Mouse (Mus musculus) small intestine, adult 2 months (tissue): Measurements from ENCODE around the gene Cfap298. TPM values are rescaled to one million over a fixed set of nuclear protein-coding genes. Genes with fewer than 3 reads are reported as not detected.

Experiments
- H3K27ac ChIP-seq: fragments of 200-500 bp; 2 replicates; pipeline ENCODE4 v1.5.1; 2012; ENCODE audit warnings: low read depth, low read length, control low read depth, inconsistent platforms; ENCODE audit not compliant: insufficient read depth
- H3K27me3 ChIP-seq: fragments of 200-500 bp; 2 replicates; pipeline ENCODE4 v1.6.1; 2012; ENCODE audit warnings: mild to moderate bottlenecking, moderate library complexity, low read length, inconsistent platforms; ENCODE audit not compliant: control insufficient read depth, insufficient read depth
- H3K36me3 ChIP-seq: fragments of 200-500 bp; 2 replicates; pipeline ENCODE4 v1.6.1; 2012; ENCODE audit warnings: mild to moderate bottlenecking, low read length, control low read depth, inconsistent platforms; ENCODE audit not compliant: control insufficient read depth, insufficient read depth
- H3K4me1 ChIP-seq: fragments of 200-500 bp; 2 replicates; pipeline ENCODE4 v1.6.1; 2012; ENCODE audit warnings: low read length, inconsistent platforms, mixed read lengths; ENCODE audit not compliant: control insufficient read depth, insufficient read depth, insufficient read length
- H3K4me3 ChIP-seq: fragments of 200-500 bp; 2 replicates; pipeline ENCODE4 v1.5.1; 2012; ENCODE audit warnings: low read depth, mild to moderate bottlenecking, control low read depth, inconsistent platforms, low read length, moderate library complexity
- CTCF ChIP-seq: fragments of 200-500 bp; IDR thresholded peaks from 2 replicates; pipeline ENCODE4 v1.5.1; 2012; ENCODE audit warnings: low read depth, mild to moderate bottlenecking, control low read depth, inconsistent platforms, low read length, moderate library complexity, mixed read lengths; ENCODE audit not compliant: insufficient replicate concordance, insufficient read length; ENCODE audit errors: extremely low read depth
- POLR2A ChIP-seq: fragments of 200-500 bp; IDR thresholded peaks from 2 replicates; pipeline ENCODE4 v1.6.1; 2012; ENCODE audit warnings: low read depth, mild to moderate bottlenecking, control low read depth, inconsistent platforms, low read length, moderate library complexity
- WGBS: fragments of 180-500 bp; shearing (Covaris S2); methylation state at CpG from one replicate; pipeline ENCODE4 v1.1.7; 2018; 5-methylcytosine and 5-hydroxymethylcytosine counted together
- polyA plus RNA-seq: library from polyadenylated mRNA; depleted of rRNA; stranded (reverse); fragments of >200 nt; gene quantifications from 2 replicates; pipeline ENCODE4 v1.2.3, GENCODE M21; 2012

Gene Cfap298
- polyA plus RNA-seq, 1 experiment = 19.2 TPM

GRCm38 (mm10) chr16:90893019-90893418 is 41.9 kb downstream of the Cfap298 start:
- no peak overlapping the region for H3K27ac ChIP-seq
- TF ChIP-seq POLR2A (no peak), CTCF (no peak)
- H3K4me1 ChIP-seq = no peaks in the 10 kb centered on the region
- H3K4me3 ChIP-seq = no peak overlapping the region
- H3K27me3 ChIP-seq = no peaks in the 10 kb centered on the region
- 74% methylated on average over 7 of the region's 7 CpGs for whole genome bisulfite sequencing
- H3K36me3 ChIP-seq = no peaks in the 10 kb centered on the region

GRCm38 (mm10) chr16:90892081-90892480 is 42.8 kb downstream of the Cfap298 start:
- no peaks in the 10 kb centered on the region for H3K27me3 ChIP-seq
- no peak for TF ChIP-seq POLR2A
- TF ChIP-seq CTCF = no peak
- WGBS = 8% methylated on average over 8 of the region's 8 CpGs
- H3K4me1 ChIP-seq = no peaks in the 10 kb centered on the region
- H3K4me3 ChIP-seq = no peak overlapping the region
- no peaks in the 10 kb centered on the region for H3K36me3 ChIP-seq
- no peak overlapping the region for H3K27ac ChIP-seq

- H3K27ac ChIP-seq = no peak overlapping the region
- no peak overlapping the region for H3K4me3 ChIP-seq
- H3K4me1 ChIP-seq = no peaks in the 10 kb centered on the region
- H3K36me3 ChIP-seq = no peaks in the 10 kb centered on the region
- TF ChIP-seq CTCF (no peak), POLR2A (no peak)
- WGBS = 39% methylated on average over 14 of the region's 14 CpGs
- H3K27me3 ChIP-seq = no peaks in the 10 kb centered on the region
Measured at GRCm38 (mm10) chr16:90891601-90892000, 43.3 kb downstream of the Cfap298 start.

- no peaks in the 10 kb centered on the region for H3K4me1 ChIP-seq
- no peak for TF ChIP-seq POLR2A
- TF ChIP-seq CTCF = no peak
- WGBS = 81% methylated on average over 9 of the region's 9 CpGs
- H3K4me3 ChIP-seq = no peak overlapping the region
- H3K27me3 ChIP-seq = no peaks in the 10 kb centered on the region
- H3K27ac ChIP-seq = no peak overlapping the region
- H3K36me3 ChIP-seq = no peaks in the 10 kb centered on the region
Measured at GRCm38 (mm10) chr16:90890683-90891082, 44.2 kb downstream of the Cfap298 start.

GRCm38 (mm10) chr16:90885781-90886565 is 48.9 kb downstream of the Cfap298 start:
- H3K27me3 ChIP-seq = no peaks in the 10 kb centered on the region
- H3K4me1 ChIP-seq = no peaks in the 10 kb centered on the region
- 60% methylated on average over 9 of the region's 9 CpGs for WGBS
- H3K4me3 ChIP-seq = no peak overlapping the region
- TF ChIP-seq CTCF = no peak
- no peak for TF ChIP-seq POLR2A
- no peaks in the 10 kb centered on the region for H3K36me3 ChIP-seq
- no peak overlapping the region for H3K27ac ChIP-seq

GRCm38 (mm10) chr16:90885351-90885750 is 49.6 kb downstream of the Cfap298 start:
- no peak overlapping the region for H3K27ac ChIP-seq
- TF ChIP-seq CTCF = no peak
- TF ChIP-seq POLR2A = no peak
- H3K27me3 ChIP-seq = no peaks in the 10 kb centered on the region
- 59% methylated on average over 2 of the region's 2 CpGs for WGBS
- H3K4me3 ChIP-seq = no peak overlapping the region
- H3K4me1 ChIP-seq = no peaks in the 10 kb centered on the region
- H3K36me3 ChIP-seq = no peaks in the 10 kb centered on the region

- 54% methylated on average over 8 of the region's 8 CpGs for WGBS
- no peak overlapping the region for H3K4me3 ChIP-seq
- H3K27ac ChIP-seq = no peak overlapping the region
- peaks cover 2% of the 10 kb centered on the region; the same call in 1 of the 2 replicates for H3K27me3 ChIP-seq
- no peaks in the 10 kb centered on the region for H3K4me1 ChIP-seq
- no peaks in the 10 kb centered on the region for H3K36me3 ChIP-seq
- TF ChIP-seq CTCF (no peak), POLR2A (no peak)
Measured at GRCm38 (mm10) chr16:90882501-90882977, 52.4 kb downstream of the Cfap298 start.
